Mouse (Mus musculus): Measurements from ENCODE around the gene AI837181. TPM values are rescaled to one million over a fixed set of nuclear protein-coding genes. Genes with fewer than 3 reads are reported as not detected.
"Not testable (repeated sequence)": the region's sequence is repeated elsewhere in the genome, so short reads cannot be mapped to it uniquely, and the experiment has no call there.

Gene AI837181
- total and polyA plus RNA-seq, 3 experiments, result 32.9 to 59.5 (median 32.9) TPM

- H3K27ac ChIP-seq; H3K4me1 ChIP-seq (ENCODE audit: control insufficient read depth, insufficient read depth, low read length): not testable (repeated sequence)
These were observed 23.9 kb upstream of the AI837181 start for GRCm38 (mm10) chr19:5401073-5401472.

GRCm38 (mm10) chr19:5402293-5402692, 22.7 kb upstream of the AI837181 start, which contains the start of gene Tsga10ip:
TSS of gene Tsga10ip (minus strand) at chr19:5402526.
- DNase-seq, result no peak
- TF ChIP-seq CTCF (IDR thresholded peaks at IDR 0.05) (no peak), POLR2A (IDR thresholded peaks at IDR 0.05; ENCODE audit: insufficient read depth, low read depth, low read length) (no peak), EP300 (IDR thresholded peaks at IDR 0.05; ENCODE audit: insufficient read depth, low read depth, low read length) (no peak)
- no peaks in the 10 kb centered on the region for H3K79me2 ChIP-seq (replicated peaks; ENCODE audit: control insufficient read depth, insufficient read depth, low read length)
- no peak within 1 kb of the TSS for H3K4me3 ChIP-seq
- intact Hi-C loops (cut with DNase I), result no loop called here
- H3K27me3 ChIP-seq (ENCODE audit: control insufficient read depth, insufficient read depth, low read length), result no peaks in the 10 kb centered on the region
- no peak within 1 kb of the TSS for H3K9ac ChIP-seq (ENCODE audit: low read depth, low read length)
- peaks cover 3% of the 10 kb centered on the region for H3K4me1 ChIP-seq (ENCODE audit: control insufficient read depth, insufficient read depth, low read length)
- no peaks in the 10 kb centered on the region for H3K36me3 ChIP-seq (ENCODE audit: control insufficient read depth, insufficient read depth, low read length)
- 81% methylated on average over 8 of the region's 8 CpGs for WGBS
- no peak within 1 kb of the TSS for H3K27ac ChIP-seq

More at GRCm38 (mm10) chr19:5401073-5401472, 23.9 kb upstream of the AI837181 start:
- WGBS, result 68% methylated on average over 4 of the region's 4 CpGs
- H3K36me3 ChIP-seq (ENCODE audit: control insufficient read depth, insufficient read depth, low read length); DNase-seq; intact Hi-C loops (cut with DNase I); H3K27me3 ChIP-seq (ENCODE audit: control insufficient read depth, insufficient read depth, low read length); H3K4me3 ChIP-seq; H3K9ac ChIP-seq (ENCODE audit: low read depth, low read length); H3K79me2 ChIP-seq (replicated peaks; ENCODE audit: control insufficient read depth, insufficient read depth, low read length): not testable (repeated sequence)
- TF ChIP-seq CTCF (IDR thresholded peaks at IDR 0.05), result 0 out of 2 replicates have a peak, but pooled peaks have one; percentile 2

- peak overlapping the region; percentile 30 for H3K4me3 ChIP-seq
- H3K27ac ChIP-seq, result peak overlapping the region; percentile 65
- H3K4me1 ChIP-seq (ENCODE audit: control insufficient read depth, insufficient read depth, low read length), result peaks cover 15% of the 10 kb centered on the region
- no peaks in the 10 kb centered on the region for H3K27me3 ChIP-seq (ENCODE audit: control insufficient read depth, insufficient read depth, low read length)
- H3K36me3 ChIP-seq (ENCODE audit: control insufficient read depth, insufficient read depth, low read length), result peaks cover 4% of the 10 kb centered on the region; the same call in 1 of the 2 replicates
- H3K79me2 ChIP-seq (replicated peaks; ENCODE audit: control insufficient read depth, insufficient read depth, low read length), result no peaks in the 10 kb centered on the region
- 8% methylated on average over 7 of the region's 7 CpGs for WGBS
- intact Hi-C loops (cut with DNase I), result no loop called here
- no peak for DNase-seq
- no peak for TF ChIP-seq POLR2A (IDR thresholded peaks at IDR 0.05; ENCODE audit: insufficient read depth, low read depth, low read length)
- no peak for TF ChIP-seq EP300 (IDR thresholded peaks at IDR 0.05; ENCODE audit: insufficient read depth, low read depth, low read length)
- TF ChIP-seq CTCF (IDR thresholded peaks at IDR 0.05), result no peak
- H3K9ac ChIP-seq (ENCODE audit: low read depth, low read length), result peak overlapping the region; percentile 67
These were observed 19.0 kb upstream of the AI837181 start for GRCm38 (mm10) chr19:5405924-5406323.

- peak overlapping the region; percentile 80 for H3K9ac ChIP-seq (ENCODE audit: low read depth, low read length)
- H3K27ac ChIP-seq, result peak overlapping the region; percentile 96
- DNase-seq, result peak; percentile 65 to 67
- TF ChIP-seq POLR2A (IDR thresholded peaks at IDR 0.05; ENCODE audit: insufficient read depth, low read depth, low read length), result peak; percentile 87
- H3K36me3 ChIP-seq (ENCODE audit: control insufficient read depth, insufficient read depth, low read length); intact Hi-C loops (cut with DNase I); H3K27me3 ChIP-seq (ENCODE audit: control insufficient read depth, insufficient read depth, low read length); H3K79me2 ChIP-seq (replicated peaks; ENCODE audit: control insufficient read depth, insufficient read depth, low read length): not testable (repeated sequence)
- peaks cover 17% of the 10 kb centered on the region for H3K4me1 ChIP-seq (ENCODE audit: control insufficient read depth, insufficient read depth, low read length)
- H3K4me3 ChIP-seq, result peak overlapping the region; percentile 48
- under 1% methylated on average over 24 of the region's 25 CpGs for WGBS
These were observed 18.3 kb upstream of the AI837181 start for GRCm38 (mm10) chr19:5406531-5407126.

- no peaks in the 10 kb centered on the region for H3K79me2 ChIP-seq (replicated peaks; ENCODE audit: control insufficient read depth, insufficient read depth, low read length)
- peak; percentile 67 for DNase-seq
- H3K4me3 ChIP-seq, result peak overlapping the region; percentile 48
- H3K36me3 ChIP-seq (ENCODE audit: control insufficient read depth, insufficient read depth, low read length), result peaks cover 4% of the 10 kb centered on the region; the same call in 1 of the 2 replicates
- H3K4me1 ChIP-seq (ENCODE audit: control insufficient read depth, insufficient read depth, low read length), result peaks cover 19% of the 10 kb centered on the region
- TF ChIP-seq CTCF (IDR thresholded peaks at IDR 0.05) (peak; percentile 74), POLR2A (IDR thresholded peaks at IDR 0.05; ENCODE audit: insufficient read depth, low read depth, low read length) (no peak), EP300 (IDR thresholded peaks at IDR 0.05; ENCODE audit: insufficient read depth, low read depth, low read length) (peak; percentile 39; the same call in 1 of the 2 replicates)
- 2% methylated on average over 7 of the region's 7 CpGs for WGBS
- peak overlapping the region; percentile 80 for H3K9ac ChIP-seq (ENCODE audit: low read depth, low read length)
- no peaks in the 10 kb centered on the region for H3K27me3 ChIP-seq (ENCODE audit: control insufficient read depth, insufficient read depth, low read length)
- peak overlapping the region; percentile 96 for H3K27ac ChIP-seq
- intact Hi-C loops (cut with DNase I), result no loop called here
These were observed 17.8 kb upstream of the AI837181 start for GRCm38 (mm10) chr19:5407133-5407532.
